Mouse (Mus musculus): ENCODE results near the gene Chchd3. TPM values are rescaled to one million over a fixed set of nuclear protein-coding genes. Genes with fewer than 3 reads are reported as not detected.
A peak's percentile ranks its signal among the peaks of the same experiment; 100 is the strongest.

Chchd3 gene
- total RNA-seq, 2 experiments from 2014 or later, result 322 to 368 TPM

DNA sequence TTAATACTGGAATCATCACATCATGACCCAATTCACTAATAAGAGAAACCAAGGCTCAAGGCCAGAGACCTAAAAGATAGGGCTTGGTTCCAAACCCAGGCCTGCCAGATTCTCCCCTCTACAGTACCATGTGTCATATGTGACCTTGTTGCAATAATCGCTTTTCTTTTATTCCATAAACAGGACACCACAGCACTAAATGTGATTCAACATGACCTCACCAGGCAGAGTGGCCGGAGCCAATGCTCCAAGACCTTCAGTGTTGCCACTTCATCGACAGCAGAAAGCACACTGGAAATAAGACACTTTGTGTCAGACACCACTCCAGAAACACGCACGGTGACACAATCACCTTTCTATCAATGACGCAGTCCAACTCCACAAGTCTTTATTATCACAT is 258.3 kb downstream of the Chchd3 start:
- DNase-seq, result peak; percentile 31

GRCm38 (mm10) chr6:32797525-32797924 is 262.5 kb downstream of the Chchd3 start:
- no peak for DNase-seq

DNA sequence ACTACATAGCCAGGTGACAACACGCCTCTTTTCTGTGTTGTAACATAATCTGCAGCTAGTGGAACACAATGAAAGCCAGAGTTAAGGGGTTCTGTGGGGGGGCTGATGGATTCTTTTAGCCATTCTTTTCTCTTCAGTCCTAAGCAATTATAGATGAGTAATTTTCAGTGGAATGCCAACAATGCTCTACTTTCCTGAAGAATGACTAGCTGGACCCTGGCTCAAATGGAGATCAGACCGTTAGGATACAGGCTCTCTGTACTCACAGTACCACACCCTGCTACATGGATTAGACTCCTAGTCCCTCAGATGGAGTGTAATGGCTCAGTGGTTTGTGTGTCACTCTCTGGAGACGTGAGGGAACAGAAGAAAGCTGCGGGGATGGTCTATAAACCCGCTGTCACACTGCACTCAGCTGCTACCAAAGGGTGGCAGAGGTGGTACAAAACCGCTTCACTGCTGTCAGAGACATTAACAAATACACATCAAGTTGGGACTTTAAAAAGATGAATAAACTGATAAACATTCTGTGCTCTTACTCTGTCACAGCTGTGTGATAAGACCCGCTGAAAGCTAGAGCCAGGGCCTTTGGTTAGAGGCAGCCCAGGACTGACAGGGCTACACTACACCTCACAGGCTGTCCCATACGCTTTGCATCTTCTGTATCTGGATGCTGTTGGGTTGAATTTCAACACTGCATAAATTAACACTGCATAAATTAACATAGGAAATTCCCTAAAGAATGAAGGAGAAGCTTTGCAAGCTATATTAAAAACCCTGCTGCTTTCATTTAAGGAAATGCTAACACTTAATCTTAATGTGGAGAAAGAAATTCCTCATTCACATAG is 264.2 kb downstream of the Chchd3 start:
- no peak for DNase-seq

DNA sequence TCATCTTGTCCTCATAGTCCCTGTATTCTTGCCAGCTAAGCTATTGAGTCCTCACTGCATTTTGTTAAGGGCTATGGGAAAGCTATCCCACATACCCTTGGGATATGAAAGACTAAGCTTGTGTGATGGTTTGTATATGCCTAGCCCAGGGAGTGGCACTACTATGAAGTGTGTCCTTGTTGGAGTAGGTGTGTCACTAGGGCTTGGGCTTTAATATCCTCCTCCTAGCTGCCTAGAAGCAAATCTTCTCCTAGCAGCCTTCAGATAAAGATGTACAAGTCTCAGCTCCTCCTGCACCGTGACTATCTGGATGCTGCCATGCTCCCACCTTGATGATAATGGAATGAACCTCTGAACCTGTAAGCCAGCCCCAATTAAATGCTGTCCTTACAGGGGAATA is 266.5 kb downstream of the Chchd3 start:
- no peak for DNase-seq

GRCm38 (mm10) chr6:32793163-32793562 is 266.9 kb downstream of the Chchd3 start:
- DNase-seq, result no peak

DNA sequence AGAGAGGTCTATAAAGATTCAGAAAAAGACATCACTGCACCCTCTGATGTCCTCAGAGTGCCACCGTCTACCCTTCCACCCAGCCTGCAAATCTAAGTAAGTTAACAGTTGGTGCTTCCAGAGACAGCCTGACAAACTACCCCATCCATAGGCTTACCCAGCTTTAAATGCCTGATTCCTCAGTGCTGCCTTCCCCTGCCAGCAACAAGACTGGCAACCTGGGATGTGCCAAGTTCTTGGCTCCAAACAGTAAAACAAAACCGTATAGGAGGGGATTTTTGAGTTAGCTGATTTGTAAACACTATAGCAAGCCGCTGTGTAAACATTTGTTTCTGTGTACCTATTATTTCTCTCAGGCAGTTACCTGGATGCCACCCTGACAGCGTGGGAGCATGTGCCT is 269.6 kb downstream of the Chchd3 start:
- DNase-seq, result no peak

- DNase-seq, result no peak
Measured at GRCm38 (mm10) chr6:32787399-32787798, 272.7 kb downstream of the Chchd3 start.

DNA sequence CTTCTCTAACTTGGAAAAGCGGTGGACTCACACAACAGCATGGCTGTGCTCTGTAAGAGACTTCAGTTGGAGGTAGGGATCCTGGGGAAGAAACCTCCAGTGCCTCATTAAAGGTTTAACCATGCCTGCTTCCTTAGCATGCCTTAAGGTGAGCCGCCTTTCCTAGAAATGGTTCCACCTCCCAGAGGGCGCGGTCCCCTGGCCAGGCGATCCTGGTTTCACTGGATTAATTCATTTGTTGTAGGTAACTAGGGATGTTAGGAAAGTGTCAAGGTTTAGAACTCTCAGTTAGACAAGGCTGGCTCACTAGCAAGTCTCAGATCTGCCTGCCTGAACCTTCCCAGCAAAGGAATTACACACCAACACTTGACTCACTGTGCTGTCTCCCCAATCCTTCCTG is 273.9 kb downstream of the Chchd3 start:
- no peak for DNase-seq

- DNase-seq, result no peak
Measured at GRCm38 (mm10) chr6:32783102-32783501, 277.0 kb downstream of the Chchd3 start.

DNA sequence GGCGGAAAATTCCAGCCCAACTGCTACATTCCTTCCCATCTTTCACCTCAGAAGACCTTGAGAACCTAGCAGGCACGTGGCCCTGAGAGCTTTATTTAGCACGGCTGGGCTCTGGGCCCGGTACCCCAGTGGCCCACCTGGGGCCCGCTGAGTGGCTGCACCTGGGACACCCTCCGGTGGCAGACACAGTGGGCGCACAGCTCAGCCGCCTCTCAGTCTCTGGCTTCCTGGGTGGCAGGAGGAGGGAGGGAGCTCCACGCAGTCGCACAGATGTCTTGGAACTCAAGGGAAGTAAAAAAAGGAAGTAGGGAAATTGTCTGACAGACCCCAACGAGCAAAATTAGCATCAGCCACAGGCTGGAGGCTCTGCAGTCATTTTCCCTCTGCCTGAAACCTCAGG is 279.5 kb downstream of the Chchd3 start:
- DNase-seq, result no peak

DNA sequence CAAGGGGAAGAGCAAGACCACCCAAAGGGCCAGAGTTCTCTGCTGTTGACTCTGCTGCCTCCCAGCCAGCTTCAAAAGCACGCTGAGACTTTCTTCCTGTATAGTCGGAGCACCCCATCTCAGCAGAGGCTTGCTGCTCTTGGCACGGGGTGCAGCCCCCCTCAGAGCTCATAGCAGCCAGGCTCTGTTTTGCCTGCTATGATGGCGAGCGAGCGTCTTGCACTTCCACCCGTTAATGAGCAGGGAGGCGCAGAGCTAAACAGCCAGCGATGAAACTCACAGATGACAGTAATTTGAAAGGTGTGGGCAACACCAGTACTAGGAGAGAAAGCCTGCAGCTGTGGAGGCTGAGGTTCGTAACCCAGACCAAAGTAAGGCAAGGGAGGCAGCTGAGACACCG is 283.7 kb downstream of the Chchd3 start:
- no peak for DNase-seq

GRCm38 (mm10) chr6:32754524-32754923 is 305.5 kb downstream of the Chchd3 start:
- no peak for DNase-seq

- DNase-seq, result no peak
Measured at GRCm38 (mm10) chr6:32749821-32750220, 310.2 kb downstream of the Chchd3 start.

DNA sequence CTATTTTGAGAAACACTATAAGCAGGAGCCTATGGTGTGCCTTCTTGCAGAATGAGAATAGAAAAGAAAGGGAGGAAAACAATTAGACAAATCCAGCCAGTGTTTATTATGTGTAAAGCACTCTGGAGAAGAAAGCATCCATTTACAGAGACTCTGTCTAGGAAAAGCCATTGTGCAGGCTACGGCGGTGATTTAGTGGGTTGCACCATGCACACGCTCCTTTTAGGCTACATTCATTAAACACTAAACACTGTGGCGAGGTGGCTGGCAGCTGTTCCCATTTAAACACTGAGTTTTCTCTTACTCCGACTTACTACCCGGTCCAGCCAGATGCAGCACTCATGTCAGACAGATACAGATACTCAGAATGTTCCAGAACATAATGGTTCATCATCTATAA is 311.3 kb downstream of the Chchd3 start:
- no peak for DNase-seq

DNA sequence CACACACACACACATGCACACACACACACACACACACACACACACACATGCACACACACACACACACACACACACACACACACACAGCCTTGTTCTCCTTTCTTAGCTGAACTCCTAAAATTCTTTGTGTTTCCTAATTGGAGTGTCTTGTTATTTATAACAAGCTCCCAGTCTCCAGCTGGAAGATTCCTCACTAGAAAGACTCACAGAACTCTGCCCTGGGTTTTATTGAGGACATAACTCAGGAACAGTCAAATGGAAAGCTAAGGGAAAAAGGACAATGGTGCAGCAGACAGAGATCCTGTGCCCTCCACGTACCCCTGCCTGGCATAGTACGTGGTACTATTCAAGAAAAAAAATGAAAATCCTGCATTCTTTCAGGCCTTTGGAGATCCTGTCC is 312.7 kb downstream of the Chchd3 start:
- DNase-seq, result no peak

Other genes with a start within 250 kb of the Chchd3 start
- 10 to 100 TPM; 36.9 to 53.3 TPM for gene Exoc4, start 188.8 kb upstream of the Chchd3 start, total RNA-seq (2021)